Mouse (Mus musculus) lung, adult 18-20 months (tissue): ENCODE results near the gene Axl.
A peak's percentile ranks its signal among the peaks of the same experiment; 100 is the strongest.
"Not testable (repeated sequence)": the region's sequence is repeated elsewhere in the genome, so short reads cannot be mapped to it uniquely, and the experiment has no call there.

ENCODE experiments used
- DNase-seq, 2 experiments: peaks; one replicate each; pipeline ENCODE4 v3.0.0; 2022; ENCODE audit warnings: mixed read lengths in 2 of 2

Axl gene

DNA sequence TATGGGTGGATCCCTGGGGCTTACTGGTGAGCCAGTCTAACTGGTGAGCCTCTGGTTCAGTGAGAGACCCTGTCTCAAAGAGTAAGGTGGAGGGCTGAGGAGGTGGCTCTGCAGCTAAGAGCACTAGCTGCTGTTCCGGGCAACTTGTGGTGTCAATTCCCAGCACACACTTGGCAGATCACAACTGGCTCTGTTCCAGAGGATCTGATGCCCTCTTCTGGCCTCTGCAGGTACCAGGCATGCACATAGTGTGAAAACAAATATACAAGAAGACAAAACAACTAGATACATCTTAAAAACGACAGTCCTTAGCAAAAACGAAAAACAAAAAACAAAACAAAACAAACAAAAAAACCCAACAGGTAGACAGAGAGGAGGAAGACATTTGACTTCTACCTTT lies 5.2 kb upstream of the Axl start:
- DNase-seq = peak; percentile 45 to 54

DNA sequence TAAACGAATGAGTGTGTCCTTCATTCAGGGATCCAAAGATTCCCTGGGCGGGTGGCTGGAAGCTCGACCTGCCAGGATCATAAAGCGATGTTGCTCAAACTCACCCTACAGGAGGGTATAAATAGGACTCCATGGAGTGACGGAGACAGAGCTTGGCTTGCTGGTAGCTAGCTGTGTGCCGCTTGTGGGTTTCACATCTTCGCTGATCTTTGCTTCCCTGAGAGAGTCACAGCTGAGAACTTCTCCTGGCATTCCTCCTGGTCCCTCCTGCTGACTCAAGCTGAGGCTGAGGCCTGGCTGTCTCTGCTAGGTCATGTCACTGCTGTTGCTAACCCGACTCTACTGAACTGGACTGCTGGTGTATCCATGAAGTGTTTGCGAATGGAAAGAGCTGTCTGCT lies 4.5 kb upstream of the Axl start:
- DNase-seq = not testable (repeated sequence)

DNA sequence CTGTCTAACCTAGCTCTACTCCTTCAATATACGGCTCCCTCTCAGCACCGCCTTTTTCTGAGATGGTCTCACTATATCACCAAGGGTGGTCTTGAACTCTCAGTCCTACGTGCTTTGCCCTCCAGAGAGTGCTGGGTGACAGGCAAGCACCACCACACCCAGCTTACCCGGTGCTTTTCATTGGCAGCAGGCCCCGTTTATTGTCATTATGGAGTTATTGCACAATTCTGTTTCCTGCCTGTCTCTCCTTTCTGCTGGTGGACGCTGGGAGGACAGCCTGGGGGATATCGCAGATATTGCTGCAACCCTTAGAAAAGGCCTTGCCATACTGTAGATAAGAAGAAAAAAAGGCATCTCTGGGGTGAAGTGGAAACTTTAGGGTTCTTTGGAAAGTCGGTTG lies 2.1 kb upstream of the Axl start:
- DNase-seq = peak; percentile 42 to 56

DNA sequence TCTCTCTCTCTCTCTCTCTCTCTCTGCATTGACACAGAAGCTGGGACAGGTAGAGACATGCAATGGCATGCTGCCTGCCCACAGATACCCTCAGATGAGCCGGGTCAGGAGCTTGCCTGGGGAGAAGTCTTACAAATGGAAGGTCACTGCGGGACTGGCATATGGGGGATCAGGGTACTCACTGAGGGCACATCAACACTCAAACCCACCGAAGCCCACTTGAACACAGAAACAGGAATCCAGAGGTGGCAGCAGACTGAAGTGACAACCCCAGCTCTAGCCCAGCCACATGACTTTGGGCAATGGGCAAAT lies 580 bp upstream of the Axl start:
- DNase-seq = no peak

DNA sequence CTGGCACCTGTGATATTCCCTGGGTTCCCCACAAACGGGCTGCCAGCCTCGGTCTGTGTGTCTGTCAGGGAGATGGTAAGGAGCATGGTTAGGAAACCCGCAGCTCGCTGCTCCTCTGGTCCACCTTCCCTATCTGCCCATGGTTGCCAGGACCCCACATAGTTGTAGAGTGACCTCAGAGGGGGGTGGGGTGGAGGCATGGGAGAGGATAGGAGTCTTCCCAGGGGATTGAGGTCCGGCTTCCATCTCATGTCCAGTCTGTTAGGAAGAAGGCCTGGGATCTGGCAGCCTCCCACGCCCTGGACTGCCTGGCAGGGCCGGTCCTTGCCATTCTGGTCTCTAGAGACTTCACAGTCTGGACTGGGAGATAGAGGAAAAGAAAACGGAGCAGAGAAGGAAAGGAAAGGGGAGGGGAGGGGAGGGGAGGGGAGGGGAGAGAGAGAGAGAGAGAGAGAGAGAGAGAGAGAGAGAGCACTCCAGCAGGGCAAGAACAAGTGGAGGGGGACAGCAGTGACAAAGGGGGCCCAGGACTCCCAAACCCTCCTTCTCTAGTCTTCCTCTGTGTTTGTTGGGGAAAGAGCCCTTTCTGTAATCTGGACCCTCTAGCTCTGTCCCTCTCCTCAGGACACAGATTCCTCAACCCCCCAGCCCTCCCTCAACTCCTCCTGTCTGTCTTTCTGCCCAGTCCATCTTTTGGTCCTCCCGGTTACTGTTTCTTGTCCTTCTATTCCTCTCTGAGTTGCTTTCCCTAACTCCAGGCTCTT lies 867 bp downstream of the Axl start:
- DNase-seq = no peak

DNA sequence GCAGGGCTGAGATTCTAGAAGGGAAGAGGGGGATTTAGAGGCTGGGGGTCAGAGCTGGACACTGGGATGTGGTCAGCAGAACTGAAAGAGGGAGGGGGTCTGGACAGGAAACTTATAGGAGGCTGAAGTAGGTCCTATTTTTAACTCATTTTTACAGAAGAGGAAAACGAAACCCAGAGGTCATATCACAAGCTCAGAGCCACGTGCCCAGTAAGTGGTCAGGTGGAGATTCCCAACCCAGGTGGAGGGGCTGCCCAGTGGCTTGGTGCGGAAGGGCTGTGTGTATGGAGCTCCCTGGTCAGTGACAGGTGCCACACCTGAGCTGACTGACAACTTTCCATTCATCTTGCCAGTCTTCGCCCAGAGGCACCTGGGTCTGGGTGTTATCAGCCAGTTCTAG lies 1.5 kb downstream of the Axl start:
- no peak for DNase-seq

DNA sequence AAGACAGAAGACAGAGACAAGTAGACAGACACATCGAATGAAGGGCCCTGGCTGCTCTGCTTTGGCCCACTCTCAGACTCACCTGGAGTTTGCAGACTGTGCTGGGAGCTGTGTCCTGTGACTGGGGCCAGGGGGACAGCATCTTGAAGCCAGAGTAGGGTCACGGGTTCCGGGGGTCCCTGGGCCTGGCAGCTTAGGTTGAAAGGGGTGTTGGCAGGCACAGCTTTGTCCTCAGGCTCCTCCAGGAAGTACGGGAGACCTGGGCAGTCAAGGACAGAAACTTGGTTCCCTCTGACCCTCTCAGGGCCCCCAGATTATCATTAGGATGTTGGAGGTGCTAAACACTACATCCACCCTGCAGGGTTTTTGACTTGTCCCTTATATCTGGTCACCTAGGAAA lies 2.8 kb downstream of the Axl start:
- DNase-seq = no peak

DNA sequence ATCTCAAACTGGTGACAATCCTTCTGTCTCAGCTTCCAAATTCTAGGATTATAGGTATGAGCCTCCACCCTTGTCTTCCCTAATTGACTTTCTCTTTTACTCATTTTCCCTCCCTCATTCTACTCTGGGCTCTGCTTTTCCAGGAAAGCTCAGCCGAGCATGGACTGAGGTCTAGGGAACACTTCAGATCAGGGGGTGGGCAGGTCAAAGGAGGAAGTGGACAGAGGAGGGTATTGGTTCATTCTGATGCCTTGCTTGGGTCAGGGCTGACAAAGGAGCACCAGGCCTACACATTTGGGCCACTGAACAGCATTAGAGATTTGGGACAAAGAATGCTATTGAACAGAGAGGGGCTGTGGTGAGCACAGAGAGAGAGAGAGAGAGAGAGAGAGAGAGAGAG lies 3.7 kb downstream of the Axl start:
- no peak for DNase-seq

DNA sequence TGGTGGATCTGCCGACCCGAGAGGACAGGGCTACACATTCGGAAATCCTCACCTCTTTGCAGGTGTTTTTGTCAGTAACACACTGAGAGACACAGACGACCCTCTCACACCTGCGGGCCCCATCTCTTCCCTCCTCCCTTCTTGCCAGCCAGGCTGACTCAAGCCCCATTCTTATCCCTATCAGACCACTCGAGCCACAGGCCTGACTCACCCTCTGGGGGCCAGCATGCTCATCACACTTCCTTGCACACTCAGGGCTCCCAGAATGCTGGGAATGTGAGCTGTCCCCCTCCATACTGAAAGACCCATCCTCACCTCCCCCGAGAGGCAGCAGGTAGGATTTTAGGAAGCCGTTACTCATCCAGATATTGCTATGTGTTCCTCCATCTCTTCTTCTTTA lies 4.8 kb downstream of the Axl start:
- no peak for DNase-seq

DNA sequence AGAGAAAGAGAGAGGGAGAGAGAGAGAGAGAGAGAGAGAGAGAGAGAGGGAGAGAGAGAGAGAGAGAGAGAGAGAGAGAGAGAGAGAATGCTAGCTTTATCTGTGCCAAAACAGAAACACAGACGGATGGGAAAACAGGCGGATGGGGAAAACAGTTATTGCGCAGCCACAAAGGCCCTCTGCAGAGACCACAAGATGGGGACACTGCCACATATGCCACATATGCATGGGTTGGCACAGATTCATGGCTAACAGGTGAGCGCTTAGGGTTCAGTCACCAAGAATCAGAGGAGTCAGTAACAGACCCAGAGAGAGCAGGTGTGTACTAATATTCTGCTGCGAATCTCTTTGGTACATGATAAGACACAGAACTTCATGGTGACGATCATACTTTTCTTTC lies 5.8 kb downstream of the Axl start:
- DNase-seq = no peak

DNA sequence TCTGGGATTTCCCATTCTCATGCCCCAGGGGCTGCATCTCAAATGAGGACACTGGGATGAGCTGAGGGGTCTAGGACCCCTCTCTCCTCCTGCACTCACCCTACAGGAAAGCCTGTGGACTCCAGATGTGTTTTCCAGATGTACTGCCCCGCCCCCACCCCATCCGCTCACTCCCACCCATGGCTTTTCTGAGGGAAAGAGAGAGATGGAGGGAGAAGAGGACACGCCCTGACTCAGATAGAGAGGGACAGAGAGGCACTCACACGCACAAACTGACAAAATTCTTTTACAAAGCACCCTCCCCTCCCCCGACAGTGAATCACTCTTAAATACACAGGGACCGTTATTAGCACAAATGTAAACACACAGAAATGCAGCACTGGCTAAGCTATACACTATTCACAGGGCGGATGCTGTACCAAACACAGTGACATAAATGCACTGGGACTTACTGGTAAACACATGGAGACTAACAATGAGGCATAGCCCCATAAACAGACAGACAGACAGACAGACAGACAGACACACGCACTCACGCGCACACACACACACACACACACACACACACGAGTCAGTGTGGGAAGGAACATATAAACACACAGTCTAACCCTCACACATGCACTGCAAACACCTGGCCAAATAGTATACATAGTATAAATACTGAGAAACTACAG lies 6.4 kb downstream of the Axl start:
- DNase-seq = peak in 1 of 2 experiments; percentile 42

DNA sequence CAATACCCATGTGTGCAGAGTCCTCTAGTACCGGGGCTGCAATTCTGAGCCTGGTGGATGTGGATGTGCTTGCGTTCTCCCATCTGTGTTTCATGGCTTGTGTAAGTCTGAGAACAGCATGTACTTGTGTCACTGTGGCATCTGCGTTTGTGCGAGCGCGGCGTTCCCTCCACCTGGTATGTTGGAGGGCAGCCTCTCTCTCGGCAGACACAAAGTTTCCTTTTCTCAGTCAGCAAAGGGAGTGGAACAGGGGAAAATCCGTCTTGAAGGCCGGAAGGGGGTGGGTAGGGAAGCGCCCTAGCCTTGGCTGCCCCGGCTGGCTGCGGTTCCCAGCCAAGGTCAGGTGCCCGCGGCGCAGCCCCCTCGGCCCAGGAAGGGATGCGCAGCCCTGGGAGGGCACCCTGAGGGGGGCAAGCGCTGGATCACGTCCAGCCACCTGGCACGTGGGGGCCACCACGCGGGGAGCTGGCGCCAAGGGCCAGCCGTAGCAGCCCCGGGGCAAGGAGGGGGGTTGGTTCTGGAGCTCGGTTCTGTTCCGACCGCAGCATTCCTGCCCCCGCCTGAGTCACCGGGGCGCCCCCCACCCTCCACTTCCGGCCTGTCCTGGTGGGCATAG lies 7.1 kb downstream of the Axl start:
- DNase-seq = peak in 1 of 2 experiments; percentile 38

DNA sequence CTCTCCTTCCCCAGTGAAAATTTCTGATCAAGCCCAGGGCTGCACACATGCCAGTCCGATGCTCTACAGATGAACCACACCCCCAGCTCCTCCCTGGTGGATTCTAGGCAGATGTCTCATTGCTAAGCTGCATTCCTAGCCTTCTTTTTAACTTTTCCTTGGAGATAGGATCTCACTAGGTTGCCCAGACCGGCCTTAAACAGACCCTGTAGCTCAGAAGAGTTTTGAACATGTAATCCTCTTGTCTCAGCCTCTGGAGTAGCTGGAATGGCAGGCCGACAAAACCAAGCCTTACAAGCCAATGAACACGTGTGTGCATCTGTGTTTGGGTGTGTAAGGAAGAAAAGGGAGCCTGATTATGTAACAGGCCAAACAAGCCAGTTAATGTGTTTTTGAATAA lies 7.8 kb downstream of the Axl start:
- no peak for DNase-seq

DNA sequence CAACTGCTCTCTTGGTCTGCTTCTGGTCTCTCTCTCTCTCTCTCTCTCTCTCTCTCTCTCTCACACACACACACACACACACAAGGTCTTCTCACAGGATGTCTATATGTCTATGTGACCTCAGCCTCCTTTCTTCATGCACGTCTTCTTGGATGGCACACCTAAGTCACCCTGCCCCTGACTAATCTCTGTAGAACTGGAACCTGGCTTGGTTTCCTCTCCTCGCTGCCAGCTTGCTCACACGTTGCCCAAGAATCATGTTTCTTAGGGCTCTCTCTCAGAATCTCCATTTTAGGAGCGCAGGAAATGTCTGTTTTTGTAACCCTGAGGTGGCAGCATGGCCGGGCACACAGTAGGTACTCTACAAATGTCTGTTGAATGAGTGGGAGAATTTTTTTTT lies 8.5 kb downstream of the Axl start:
- DNase-seq = no peak

DNA sequence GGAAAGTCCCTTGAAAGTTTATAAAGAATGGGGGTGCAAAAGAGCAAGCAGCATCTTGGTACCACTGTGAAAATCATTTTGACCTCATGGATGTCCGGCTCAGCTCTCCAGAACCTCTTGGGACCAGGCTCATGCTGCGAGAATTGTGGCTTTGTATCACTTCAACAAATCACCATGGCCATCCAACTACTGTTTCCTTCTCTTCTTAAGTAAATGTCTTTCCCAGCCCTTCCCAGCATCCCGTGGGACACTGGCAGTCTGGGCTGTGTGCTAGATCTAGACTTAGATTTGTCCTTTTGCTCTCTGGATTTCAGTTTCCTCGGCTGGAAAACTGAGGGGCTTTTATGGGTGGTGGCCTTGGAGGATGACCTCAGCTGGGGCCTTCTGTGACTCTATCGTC lies 20.3 kb downstream of the Axl start:
- DNase-seq = no peak

DNA sequence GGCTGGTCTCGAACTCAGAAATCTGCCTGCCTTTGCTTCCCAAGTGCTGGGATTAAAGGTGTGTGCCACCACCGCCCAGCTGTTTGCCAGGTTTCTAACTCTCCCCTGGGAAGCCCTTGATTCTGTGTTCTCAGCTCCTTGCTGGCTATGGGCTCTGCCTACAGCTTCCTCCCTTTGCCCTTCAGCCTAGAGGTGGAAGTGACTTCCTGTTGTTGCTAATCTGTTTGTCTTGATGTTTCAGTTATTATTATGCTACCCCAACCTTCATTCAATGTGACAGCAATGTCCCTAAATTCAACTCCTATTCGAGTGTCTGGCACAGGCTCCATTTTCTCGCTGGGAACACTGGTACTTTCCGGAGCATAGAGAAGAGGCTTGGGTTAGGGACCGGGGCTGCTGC lies 22.4 kb downstream of the Axl start:
- DNase-seq = no peak

DNA sequence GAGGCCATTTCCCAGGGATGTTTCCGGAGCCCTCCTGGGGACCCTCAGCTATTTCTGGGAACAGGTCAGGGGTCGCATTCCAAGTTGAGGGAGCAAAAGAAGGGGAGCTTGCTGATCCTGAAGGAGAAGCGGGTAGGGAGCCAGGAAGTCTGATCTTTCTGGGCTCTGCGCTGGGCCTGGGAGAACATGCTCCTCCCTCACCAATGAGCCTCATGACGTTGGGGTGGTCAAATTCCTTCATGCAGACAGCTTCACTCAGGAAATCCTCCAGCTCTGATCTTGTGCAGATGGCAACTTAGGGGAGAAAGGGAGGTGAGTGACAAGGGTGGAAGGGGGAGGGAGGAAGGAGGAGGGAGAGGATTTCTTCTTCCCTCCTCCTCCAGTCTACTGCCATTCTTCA lies 24.3 kb downstream of the Axl start:
- DNase-seq = no peak

DNA sequence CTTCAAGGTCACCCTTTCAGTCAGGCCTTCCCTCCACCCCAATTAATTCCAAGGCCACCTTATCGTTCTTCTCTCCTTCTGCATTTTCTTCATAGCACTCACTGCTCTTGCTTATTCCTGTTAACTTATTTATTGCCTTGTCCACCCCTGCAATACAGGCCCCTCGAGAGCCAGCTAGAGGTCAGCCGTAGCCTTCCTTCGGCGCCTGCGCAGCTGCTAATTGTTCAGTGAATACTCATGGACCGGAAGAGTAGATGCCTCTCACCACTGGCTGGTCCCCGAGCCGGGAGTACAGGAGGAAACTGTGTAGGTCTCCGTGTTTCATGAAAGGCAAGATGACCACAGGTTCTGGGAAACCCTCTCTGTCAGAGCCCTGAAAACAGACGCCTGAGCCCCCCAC lies 24.8 kb downstream of the Axl start:
- no peak for DNase-seq

DNA sequence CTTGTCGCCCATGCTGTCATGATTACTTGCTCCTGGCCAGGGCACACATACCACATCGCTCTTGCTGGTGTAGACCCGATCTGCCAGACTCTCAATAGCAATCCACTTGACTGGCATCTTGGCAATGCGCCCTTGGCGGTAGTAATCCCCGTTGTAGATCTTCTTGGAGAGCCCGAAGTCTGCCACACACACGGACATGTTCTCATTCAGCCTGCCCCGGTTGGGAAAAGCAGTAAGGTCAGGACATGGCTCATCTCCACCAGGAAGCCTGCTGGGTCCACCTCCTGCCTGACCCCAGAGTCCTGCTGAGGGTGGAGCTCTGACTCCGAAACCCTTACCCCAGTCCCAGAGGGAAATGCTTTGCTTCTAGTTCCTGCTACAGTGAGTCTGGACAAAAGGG lies 27.2 kb downstream of the Axl start:
- peak; percentile 68 to 74 for DNase-seq

DNA sequence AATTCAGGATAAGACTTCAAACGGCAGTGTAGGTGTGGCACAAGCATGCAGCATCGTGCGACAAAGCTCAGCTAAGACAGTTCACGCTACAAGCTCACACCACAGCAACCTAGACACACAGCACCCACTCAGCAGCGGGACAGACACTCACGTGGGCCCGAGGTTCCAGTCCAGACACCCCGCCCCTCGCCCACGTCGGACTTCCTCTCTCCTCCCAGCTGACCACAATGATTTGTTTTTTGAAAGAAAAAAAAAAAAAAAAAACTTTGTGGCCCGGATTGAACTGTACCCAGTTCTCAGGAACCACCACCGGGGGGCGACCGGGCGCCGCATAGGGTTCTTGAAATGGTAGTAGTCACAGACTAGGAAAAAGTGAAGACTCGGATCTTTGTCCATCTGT lies 32.5 kb downstream of the Axl start:
- peak; percentile 92 to 94 for DNase-seq

DNA sequence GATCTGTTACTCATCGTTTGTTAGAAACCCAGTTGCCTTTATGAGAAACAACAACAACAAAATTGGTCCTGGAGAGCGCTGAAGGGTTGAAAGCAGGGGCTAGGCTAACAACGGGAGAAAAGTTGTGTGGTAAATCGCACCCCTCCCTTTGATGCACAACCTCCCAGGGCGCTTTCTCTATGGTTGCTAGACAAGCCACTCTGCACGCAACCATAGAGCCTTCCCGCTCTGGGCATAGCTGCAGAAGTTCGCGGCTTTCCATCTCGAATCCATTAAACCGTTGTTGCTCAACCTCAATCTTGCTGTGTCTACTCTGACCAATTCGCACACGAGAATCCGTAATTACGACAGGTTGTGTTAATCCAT lies 33.1 kb downstream of the Axl start:
- peak; percentile 54 to 61 for DNase-seq

DNA sequence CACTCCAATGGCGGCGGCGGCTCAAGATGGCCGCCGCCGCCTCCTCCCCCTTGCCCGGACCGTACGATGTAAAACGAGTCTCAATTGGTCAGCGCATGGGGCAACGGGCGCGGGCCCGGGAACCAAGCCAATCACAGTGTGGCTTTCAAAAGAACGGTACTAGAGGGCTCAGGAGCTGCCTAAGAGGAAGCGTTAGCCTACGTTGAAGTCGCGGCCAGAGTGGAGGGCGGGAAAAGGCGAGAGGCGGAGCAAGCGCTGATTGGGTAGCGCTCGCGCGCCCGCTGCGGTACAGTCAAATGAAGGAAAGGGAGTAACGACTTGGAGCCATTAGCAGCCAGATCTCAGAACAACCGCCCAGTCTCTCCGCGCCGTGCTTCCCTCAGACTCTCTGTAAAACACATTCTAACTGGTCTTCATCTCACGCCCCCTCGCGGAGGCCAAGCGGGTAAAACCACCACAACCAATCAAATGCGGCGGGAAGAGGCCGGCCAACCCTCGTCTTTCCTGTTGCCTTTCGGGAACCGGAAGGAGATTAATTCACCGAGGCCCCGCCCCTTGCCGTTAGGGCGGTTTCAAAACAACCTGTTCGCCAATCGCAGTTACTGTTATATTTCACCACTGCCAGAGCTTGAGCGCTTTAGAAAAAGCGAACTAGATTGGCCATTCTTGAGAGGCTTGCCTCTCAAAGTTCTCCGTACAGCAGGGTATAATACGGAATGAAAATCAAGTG lies 33.6 kb downstream of the Axl start, which contains the start of gene Hnrnpul1:
Gene Hnrnpul1 (minus strand): TSS at position 20 of the 730 bp plus-strand sequence.
- DNase-seq = peak; percentile 99

DNA sequence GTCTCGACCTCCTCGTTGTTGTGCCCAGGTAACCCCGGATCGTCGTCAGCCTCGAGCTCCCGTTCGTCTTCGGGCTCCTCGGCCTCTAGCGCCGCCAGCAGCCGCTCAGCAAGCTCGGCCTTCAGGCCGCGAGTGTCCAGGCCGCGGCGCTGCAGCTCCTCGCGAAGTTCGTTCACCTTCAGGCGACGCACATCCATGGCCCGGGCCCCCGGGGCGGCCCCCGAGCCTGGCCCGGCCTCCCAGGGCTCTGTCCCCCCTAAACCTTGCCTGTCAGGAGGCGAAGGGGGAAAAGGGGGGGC lies 34.1 kb downstream of the Axl start:
- DNase-seq = no peak
